Mouse (Mus musculus): ENCODE data around the gene Gm21970.

- TF ChIP-seq POLR2A (IDR thresholded peaks at IDR 0.05; ENCODE audit: low read depth, low read length) = no peak; the same call in 1 of the 2 replicates
- TF ChIP-seq CTCF (IDR thresholded peaks at IDR 0.05; ENCODE audit: extremely low read depth, insufficient read length, insufficient replicate concordance, low read depth, low read length) = no peak
These were observed 56.0 kb downstream of the Gm21970 start for GRCm38 (mm10) chr16:91447512-91447900.
